Mouse (Mus musculus) R1 (cell line): ENCODE measurements at regions not wholly inside any gene's neighbourhood (a gene's known extent, or its start where the extent isn't known, plus 50 kb on each side); places are given as distances from the start of the nearest gene placed in this dataset.
A peak's percentile ranks its signal among the peaks of the same experiment; 100 is the strongest.

Experiments used
- DNase-seq: peaks from one replicate; pipeline ENCODE4 v3.0.0-alpha.2; 2018; ENCODE audit warnings: low read depth, low spot score

DNA sequence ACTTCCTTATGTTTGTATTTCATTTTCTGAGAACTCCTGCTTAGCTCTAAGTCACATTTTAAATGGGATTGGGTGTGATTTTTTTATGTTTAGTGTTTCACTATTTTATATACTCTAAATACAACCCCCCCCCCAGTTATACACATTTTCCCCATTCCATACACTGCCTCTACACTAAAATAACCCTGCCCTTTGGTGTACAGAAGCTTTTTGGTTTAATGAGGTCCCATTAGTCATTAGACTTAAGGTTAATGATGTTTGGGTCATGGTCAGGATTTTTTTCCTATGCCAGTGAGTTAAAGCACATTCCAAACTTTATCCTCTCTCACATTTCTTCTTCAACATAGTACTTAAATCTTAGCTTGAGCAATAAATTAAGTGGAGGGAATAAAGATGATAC, 149.2 kb downstream of the Tinag start:
- DNase-seq: no peak

GRCm38 (mm10) chr9:76881830-76882229, 163.8 kb downstream of the Tinag start:
- DNase-seq: no peak

DNA sequence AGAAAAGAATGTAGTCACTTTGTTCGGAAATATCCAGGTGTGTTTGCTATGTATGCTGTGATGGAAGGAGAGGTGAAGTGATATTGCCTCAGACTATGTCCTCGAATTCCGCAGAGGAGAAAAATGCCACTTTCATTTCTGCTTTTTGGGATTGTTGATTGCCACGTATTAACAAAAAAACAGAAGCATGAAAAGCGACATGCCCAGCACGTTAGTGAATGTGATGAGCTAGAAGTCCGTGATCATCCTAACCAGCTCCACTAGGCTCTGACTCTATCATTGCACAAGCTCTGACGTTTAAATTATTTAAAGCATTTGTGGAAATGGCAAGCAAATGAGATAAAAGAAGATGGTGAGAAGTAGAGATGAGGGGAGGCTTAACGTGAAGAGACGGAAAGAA, 169.6 kb downstream of the Tinag start:
- no peak for DNase-seq

DNA sequence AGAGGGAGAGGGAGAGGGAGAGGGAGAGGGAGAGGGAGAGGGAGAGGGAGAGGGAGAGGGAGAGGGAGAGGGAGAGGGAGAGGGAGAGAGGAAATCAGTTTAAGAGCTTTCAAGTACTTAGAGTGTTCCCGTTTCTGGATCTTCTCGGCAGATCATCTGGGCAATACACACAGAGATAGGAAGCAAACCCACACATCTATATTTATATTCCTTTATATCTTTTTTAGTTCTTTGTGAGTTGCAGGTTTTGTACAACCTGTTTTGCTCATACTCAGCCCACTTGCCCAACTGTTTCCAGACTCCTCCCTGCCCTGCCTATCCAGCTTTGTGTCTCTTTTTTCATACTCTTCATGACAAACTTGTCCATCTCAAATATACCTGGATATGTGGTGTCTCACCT, 173.2 kb downstream of the Tinag start:
- DNase-seq: no peak

- no peak for DNase-seq
These were observed 176.0 kb downstream of the Tinag start for GRCm38 (mm10) chr9:76869635-76870034.

GRCm38 (mm10) chr9:76868633-76869032, 177.0 kb downstream of the Tinag start:
- DNase-seq: no peak

DNA sequence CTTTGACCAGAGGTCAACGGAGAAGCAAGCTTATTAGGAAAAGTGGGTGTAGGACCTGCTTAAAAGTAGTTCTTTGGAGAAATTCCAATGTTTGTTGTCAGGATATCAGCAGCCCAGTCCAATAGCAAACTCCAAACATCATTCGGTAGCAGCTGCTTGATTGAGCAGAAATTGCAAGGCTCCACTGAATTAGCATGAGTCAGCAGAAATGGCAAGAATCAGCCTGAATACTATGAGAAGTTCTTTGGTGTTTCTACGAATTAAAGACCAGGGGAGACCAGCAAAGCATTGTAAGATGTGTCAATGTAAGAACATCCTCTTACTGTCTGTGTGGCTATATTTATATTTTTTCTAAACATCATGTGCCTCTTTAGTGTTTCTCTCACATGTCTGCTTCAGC, 223.4 kb downstream of the Tinag start:
- DNase-seq: no peak

- no peak for DNase-seq
These were observed 228.0 kb upstream of the Fam83b start for GRCm38 (mm10) chr9:76794951-76795350.

- DNase-seq: peak; percentile 3
These were observed 221.7 kb upstream of the Fam83b start for GRCm38 (mm10) chr9:76788654-76789053.
